Mouse (Mus musculus): ENCODE data around the gene Atp5d. TPM values are rescaled to one million over a fixed set of nuclear protein-coding genes. Genes with fewer than 3 reads are reported as not detected.

The Atp5d gene
- total RNA-seq, 1 experiment: 226 TPM

DNA sequence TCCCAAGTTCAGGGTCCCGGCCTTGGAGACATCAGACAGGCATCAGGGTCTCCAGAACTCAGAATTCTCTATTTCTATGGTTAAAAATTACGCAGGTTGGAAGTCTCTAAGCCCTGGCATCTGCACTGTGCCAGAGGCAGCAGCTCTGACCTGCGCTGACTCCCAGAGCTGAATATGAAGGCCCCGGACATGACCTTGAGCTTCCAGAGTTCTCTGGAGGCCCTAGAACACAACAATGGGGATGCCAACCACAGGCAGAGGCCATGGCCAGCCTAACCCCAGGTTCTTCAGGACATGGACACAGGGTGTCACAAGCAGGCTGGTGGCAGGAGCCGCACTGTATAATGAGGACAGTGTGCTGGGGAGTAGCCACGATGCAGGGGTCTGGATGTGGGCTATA, 44.3 kb upstream of the Atp5d start:
- no peak overlapping the region for H3K4me3 ChIP-seq (ENCODE audit: insufficient read depth in 1 of 2, low read depth in 1 of 2, low read length in 2 of 2, poor library complexity in 1 of 2, severe bottlenecking in 1 of 2)
- TF ChIP-seq MAFK (IDR thresholded peaks at IDR 0.05; ENCODE audit: insufficient read depth, low read depth, low read length) (no peak), ZNF384 (IDR thresholded peaks at IDR 0.05; ENCODE audit: low read depth, low read length) (no peak), ZC3H11A (IDR thresholded peaks at IDR 0.05; ENCODE audit: borderline replicate concordance, low read depth, low read length) (no peak), HCFC1 (IDR thresholded peaks at IDR 0.05; ENCODE audit: borderline replicate concordance, insufficient read depth, low read length) (no peak), CHD2 (IDR thresholded peaks at IDR 0.05; ENCODE audit: low read depth, low read length) (no peak)
- peaks cover 3% of the 10 kb centered on the region; the same call in 1 of the 2 replicates for H3K36me3 ChIP-seq (ENCODE audit: control insufficient read depth, insufficient read depth, low read length, poor library complexity, severe bottlenecking)
- H3K27ac ChIP-seq (ENCODE audit: insufficient read depth, low read depth, low read length, poor library complexity, severe bottlenecking): no peak overlapping the region
- no peak for DNase-seq (ENCODE audit: low read depth, low spot score)
- in situ Hi-C loops (cut with MboI; ENCODE audit: low sequenced_read_pairs in 2 of 2, unreplicated experiment in 2 of 2): no loop called here
- no peak overlapping the region for H3K9ac ChIP-seq (ENCODE audit: insufficient read depth, low read depth, low read length, poor library complexity, severe bottlenecking)
- H3K9me3 ChIP-seq (ENCODE audit: control insufficient read depth, insufficient read depth, low read depth, low read length): no peaks in the 10 kb centered on the region
- H3K4me1 ChIP-seq (ENCODE audit: control insufficient read depth in 2 of 2, insufficient read depth in 2 of 2, low read length in 2 of 2, poor library complexity in 1 of 2): peaks cover 5 to 20% of the 10 kb centered on the region in 2 experiments; a peak in 3 of 4 replicates

DNA sequence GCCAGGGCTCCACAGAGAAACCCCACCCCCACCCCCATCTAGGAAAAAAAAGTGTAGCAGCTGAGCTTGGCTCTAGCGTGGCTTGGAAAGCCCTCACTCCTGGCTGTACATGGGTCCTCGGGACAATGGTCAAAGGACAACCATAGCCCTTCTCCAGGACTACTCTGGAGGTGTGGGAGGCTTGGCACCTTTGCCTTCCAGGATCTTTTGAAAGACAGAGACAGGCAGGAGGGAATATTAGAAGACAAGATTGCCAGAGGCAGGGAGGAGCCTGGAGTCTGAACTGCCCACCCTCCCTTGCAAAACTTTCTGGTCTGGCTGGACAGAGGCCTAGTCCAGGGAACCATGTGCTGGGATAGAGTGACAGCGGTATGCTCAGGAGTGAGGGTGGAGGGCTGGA, 43.7 kb upstream of the Atp5d start:
- H3K9me3 ChIP-seq (ENCODE audit: control insufficient read depth, insufficient read depth, low read depth, low read length): no peaks in the 10 kb centered on the region
- in situ Hi-C loops (cut with MboI; ENCODE audit: low sequenced_read_pairs in 2 of 2, unreplicated experiment in 2 of 2): no loop called here

DNA sequence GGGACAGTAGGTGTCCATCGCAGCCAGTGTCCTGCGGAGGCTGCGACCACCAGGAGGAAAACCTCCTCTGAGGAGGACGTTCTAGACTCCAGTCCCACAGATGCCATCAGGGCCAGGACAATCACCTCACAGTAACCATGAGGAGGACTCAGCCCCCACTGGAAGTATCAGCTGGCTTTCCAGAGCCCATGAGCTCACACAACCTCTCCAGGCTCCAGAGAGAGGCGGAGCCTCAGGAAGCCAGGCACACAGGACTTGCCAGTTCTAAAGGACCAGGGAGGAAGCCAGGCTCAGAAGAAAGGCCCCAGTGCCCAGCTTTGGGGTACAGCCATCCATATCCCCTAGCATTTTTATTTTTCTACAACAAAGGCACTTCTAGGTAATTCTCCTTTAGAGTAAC, 42.9 kb upstream of the Atp5d start:
- H3K27ac ChIP-seq (ENCODE audit: insufficient read depth, low read depth, low read length, poor library complexity, severe bottlenecking): no peak overlapping the region
- H3K4me3 ChIP-seq (ENCODE audit: insufficient read depth in 1 of 2, low read depth in 1 of 2, low read length in 2 of 2, poor library complexity in 1 of 2, severe bottlenecking in 1 of 2): no peak overlapping the region
- no peak overlapping the region for H3K9ac ChIP-seq (ENCODE audit: insufficient read depth, low read depth, low read length, poor library complexity, severe bottlenecking)

More for the DNA sequence above, 43.7 kb upstream of the Atp5d start:
- Histone ChIP-seq H3K4me1 (ENCODE audit: control insufficient read depth in 2 of 2, insufficient read depth in 2 of 2, low read length in 2 of 2, poor library complexity in 1 of 2) (peaks cover 5 to 20% of the 10 kb centered on the region in 2 experiments; a peak in 3 of 4 replicates), H3K27ac (ENCODE audit: insufficient read depth, low read depth, low read length, poor library complexity, severe bottlenecking) (no peak overlapping the region), H3K4me3 (ENCODE audit: insufficient read depth in 1 of 2, low read depth in 1 of 2, low read length in 2 of 2, poor library complexity in 1 of 2, severe bottlenecking in 1 of 2) (no peak overlapping the region), H3K36me3 (ENCODE audit: control insufficient read depth, insufficient read depth, low read length, poor library complexity, severe bottlenecking) (peaks cover 3% of the 10 kb centered on the region; the same call in 1 of the 2 replicates), H3K9ac (ENCODE audit: insufficient read depth, low read depth, low read length, poor library complexity, severe bottlenecking) (no peak overlapping the region)
- no peak for DNase-seq (ENCODE audit: low read depth, low spot score)
- TF ChIP-seq CHD2 (IDR thresholded peaks at IDR 0.05; ENCODE audit: low read depth, low read length) (no peak), MAFK (IDR thresholded peaks at IDR 0.05; ENCODE audit: insufficient read depth, low read depth, low read length) (no peak), ZNF384 (IDR thresholded peaks at IDR 0.05; ENCODE audit: low read depth, low read length) (no peak), ZC3H11A (IDR thresholded peaks at IDR 0.05; ENCODE audit: borderline replicate concordance, low read depth, low read length) (no peak), HCFC1 (IDR thresholded peaks at IDR 0.05; ENCODE audit: borderline replicate concordance, insufficient read depth, low read length) (no peak)

GRCm38 (mm10) chr10:80097275-80097674, 41.2 kb upstream of the Atp5d start:
- Histone ChIP-seq H3K4me1 (ENCODE audit: control insufficient read depth in 2 of 2, insufficient read depth in 2 of 2, low read length in 2 of 2, poor library complexity in 1 of 2) (peaks cover 5 to 31% of the 10 kb centered on the region in 2 experiments), H3K9ac (ENCODE audit: insufficient read depth, low read depth, low read length, poor library complexity, severe bottlenecking) (no peak overlapping the region), H3K9me3 (ENCODE audit: control insufficient read depth, insufficient read depth, low read depth, low read length) (no peaks in the 10 kb centered on the region), H3K27ac (ENCODE audit: insufficient read depth, low read depth, low read length, poor library complexity, severe bottlenecking) (no peak overlapping the region), H3K4me3 (ENCODE audit: insufficient read depth in 1 of 2, low read depth in 1 of 2, low read length in 2 of 2, poor library complexity in 1 of 2, severe bottlenecking in 1 of 2) (no peak overlapping the region), H3K36me3 (ENCODE audit: control insufficient read depth, insufficient read depth, low read length, poor library complexity, severe bottlenecking) (peaks cover 3% of the 10 kb centered on the region; the same call in 1 of the 2 replicates)
- DNase-seq (ENCODE audit: low read depth, low spot score): no peak
- no peak for TF ChIP-seq ZC3H11A (IDR thresholded peaks at IDR 0.05; ENCODE audit: borderline replicate concordance, low read depth, low read length)
- no peak for TF ChIP-seq ZNF384 (IDR thresholded peaks at IDR 0.05; ENCODE audit: low read depth, low read length)
- no peak for TF ChIP-seq HCFC1 (IDR thresholded peaks at IDR 0.05; ENCODE audit: borderline replicate concordance, insufficient read depth, low read length)
- TF ChIP-seq MAFK (IDR thresholded peaks at IDR 0.05; ENCODE audit: insufficient read depth, low read depth, low read length): no peak
- TF ChIP-seq CHD2 (IDR thresholded peaks at IDR 0.05; ENCODE audit: low read depth, low read length): no peak
- in situ Hi-C loops (cut with MboI; ENCODE audit: low sequenced_read_pairs in 2 of 2, unreplicated experiment in 2 of 2): no loop called here

More for the DNA sequence above, 42.9 kb upstream of the Atp5d start:
- H3K36me3 ChIP-seq (ENCODE audit: control insufficient read depth, insufficient read depth, low read length, poor library complexity, severe bottlenecking): peaks cover 3% of the 10 kb centered on the region; the same call in 1 of the 2 replicates
- TF ChIP-seq MAFK (IDR thresholded peaks at IDR 0.05; ENCODE audit: insufficient read depth, low read depth, low read length) (no peak), CHD2 (IDR thresholded peaks at IDR 0.05; ENCODE audit: low read depth, low read length) (no peak)
- in situ Hi-C loops (cut with MboI; ENCODE audit: low sequenced_read_pairs in 2 of 2, unreplicated experiment in 2 of 2): no loop called here
- no peaks in the 10 kb centered on the region for H3K9me3 ChIP-seq (ENCODE audit: control insufficient read depth, insufficient read depth, low read depth, low read length)
- H3K4me1 ChIP-seq (ENCODE audit: control insufficient read depth in 2 of 2, insufficient read depth in 2 of 2, low read length in 2 of 2, poor library complexity in 1 of 2): peaks cover 5 to 20% of the 10 kb centered on the region in 2 experiments; a peak in 3 of 4 replicates
- DNase-seq (ENCODE audit: low read depth, low spot score): no peak

DNA sequence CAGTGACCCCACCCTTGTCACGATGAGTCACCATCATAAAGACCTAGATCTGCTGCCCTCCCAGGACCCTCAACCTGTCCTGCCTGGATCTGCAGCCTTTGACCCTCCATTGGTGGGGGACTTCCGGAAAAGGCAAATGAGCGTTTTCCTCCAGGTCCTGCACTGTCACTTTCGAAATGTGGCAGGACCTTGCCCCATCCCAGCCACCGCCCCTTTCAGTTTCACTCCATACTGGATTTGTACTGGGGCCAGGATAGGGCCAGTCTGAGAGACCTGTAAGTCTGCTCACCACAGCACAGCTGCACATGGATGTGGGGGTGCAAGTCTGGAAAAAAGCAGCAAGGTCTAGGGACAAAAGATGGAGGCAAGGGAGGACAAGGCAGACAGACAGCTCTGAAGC, 39.8 kb upstream of the Atp5d start:
- no peak for TF ChIP-seq ZC3H11A (IDR thresholded peaks at IDR 0.05; ENCODE audit: borderline replicate concordance, low read depth, low read length)
- no peak for TF ChIP-seq ZNF384 (IDR thresholded peaks at IDR 0.05; ENCODE audit: low read depth, low read length)
- TF ChIP-seq CHD2 (IDR thresholded peaks at IDR 0.05; ENCODE audit: low read depth, low read length): no peak
- TF ChIP-seq HCFC1 (IDR thresholded peaks at IDR 0.05; ENCODE audit: borderline replicate concordance, insufficient read depth, low read length): no peak
- TF ChIP-seq MAFK (IDR thresholded peaks at IDR 0.05; ENCODE audit: insufficient read depth, low read depth, low read length): no peak
- H3K36me3 ChIP-seq (ENCODE audit: control insufficient read depth, insufficient read depth, low read length, poor library complexity, severe bottlenecking): peaks cover 3% of the 10 kb centered on the region; the same call in 1 of the 2 replicates
- no peak overlapping the region for H3K4me3 ChIP-seq (ENCODE audit: insufficient read depth in 1 of 2, low read depth in 1 of 2, low read length in 2 of 2, poor library complexity in 1 of 2, severe bottlenecking in 1 of 2)
- no peaks in the 10 kb centered on the region for H3K9me3 ChIP-seq (ENCODE audit: control insufficient read depth, insufficient read depth, low read depth, low read length)
- no peak overlapping the region for H3K9ac ChIP-seq (ENCODE audit: insufficient read depth, low read depth, low read length, poor library complexity, severe bottlenecking)
- peaks cover 5 to 29% of the 10 kb centered on the region in 2 experiments for H3K4me1 ChIP-seq (ENCODE audit: control insufficient read depth in 2 of 2, insufficient read depth in 2 of 2, low read length in 2 of 2, poor library complexity in 1 of 2)
- H3K27ac ChIP-seq (ENCODE audit: insufficient read depth, low read depth, low read length, poor library complexity, severe bottlenecking): no peak overlapping the region
- in situ Hi-C loops (cut with MboI; ENCODE audit: low sequenced_read_pairs in 2 of 2, unreplicated experiment in 2 of 2): no loop called here
- DNase-seq (ENCODE audit: low read depth, low spot score): no peak
